8 mouse cellular contexts compared by ENCODE assay signal in genomic region chr8:87875452-87875851, GRCm38 (mm10).
DNase-seq lines count a peak whose midpoint lies in the region; ATAC-seq and TF ChIP-seq lines count a peak whose summit lies in the region.

No protein-coding gene starts in this region.

- H3K36me3 ChIP-seq in heart, embryonic 15.5 days: no peaks in the 10 kb centered on the region
- no peaks in the 10 kb centered on the region for H3K36me3 ChIP-seq in midbrain, postnatal 0 days (ENCODE audit: insufficient read depth, low read length)
- no peaks in the 10 kb centered on the region for H3K36me3 ChIP-seq in intestine, embryonic 16.5 days (ENCODE audit: control insufficient read depth, insufficient read depth, low read length)
- no peaks in the 10 kb centered on the region for H3K36me3 ChIP-seq in liver, embryonic 12.5 days

- no peaks in the 10 kb centered on the region for H3K27me3 ChIP-seq in heart, embryonic 15.5 days
- H3K27me3 ChIP-seq in midbrain, postnatal 0 days (ENCODE audit: insufficient read depth, low read length): no peaks in the 10 kb centered on the region
- no peaks in the 10 kb centered on the region for H3K27me3 ChIP-seq in intestine, embryonic 16.5 days (replicated peaks; ENCODE audit: control insufficient read depth, insufficient read depth, low read length)
- no peaks in the 10 kb centered on the region for H3K27me3 ChIP-seq in liver, embryonic 12.5 days (replicated peaks)

- no peaks in the 10 kb centered on the region for H3K9me3 ChIP-seq in heart, embryonic 15.5 days (replicated peaks)
- no peaks in the 10 kb centered on the region for H3K9me3 ChIP-seq in midbrain, postnatal 0 days (ENCODE audit: low read length)
- H3K9me3 ChIP-seq in intestine, embryonic 16.5 days (ENCODE audit: control insufficient read depth, low read length): no peaks in the 10 kb centered on the region
- no peaks in the 10 kb centered on the region for H3K9me3 ChIP-seq in liver, embryonic 12.5 days (replicated peaks)

- no peak overlapping the region for H3K9ac ChIP-seq in heart, embryonic 15.5 days
- H3K9ac ChIP-seq in midbrain, postnatal 0 days (replicated peaks; ENCODE audit: low read length, poor library complexity, severe bottlenecking): no peak overlapping the region
- H3K9ac ChIP-seq in intestine, embryonic 16.5 days (ENCODE audit: low read depth, low read length): no peak overlapping the region
- H3K9ac ChIP-seq in liver, embryonic 12.5 days: no peak overlapping the region

- 0 out of 2 replicates have a peak, but pooled peaks have one; percentile 35 for ATAC-seq in heart, embryonic 15.5 days (replicated peaks; ENCODE audit: insufficient number of reproducible peaks, insufficient read depth, low FRiP score, low read depth)
- ATAC-seq in midbrain, postnatal 0 days (ENCODE audit: low FRiP score): peak; percentile 31; the same call in 1 of the 2 replicates
- no peak for ATAC-seq in intestine, embryonic 16.5 days
- ATAC-seq in liver, embryonic 12.5 days: no peak

- WGBS in heart, embryonic 15.5 days: 45% methylated on average over 10 of the region's 10 CpGs
- 34% methylated on average over 10 of the region's 10 CpGs for WGBS in midbrain, postnatal 0 days
- WGBS in intestine, embryonic 16.5 days: 28% methylated on average over 10 of the region's 10 CpGs
- 53% methylated on average over 10 of the region's 10 CpGs for WGBS in liver, embryonic 12.5 days (ENCODE audit: insufficient replicate concordance)

- H3K27ac ChIP-seq in heart, embryonic 15.5 days: no peak overlapping the region
- H3K27ac ChIP-seq in midbrain, postnatal 0 days (ENCODE audit: low read depth, low read length): no peak overlapping the region
- H3K27ac ChIP-seq in intestine, embryonic 16.5 days (ENCODE audit: low read length): no peak overlapping the region
- no peak overlapping the region for H3K27ac ChIP-seq in liver, embryonic 12.5 days

- DNase-seq in layer of hippocampus, adult 9-11 months: peak; percentile 37
- DNase-seq in layer of hippocampus, postnatal 14 days (ENCODE audit: low spot score in 2 of 2): no peak
- DNase-seq in embryo, embryonic 11 days: peak; percentile 87
- peak; percentile 75 to 77 for DNase-seq in kidney, postnatal 25 days
- DNase-seq in midbrain, postnatal 0 days (ENCODE audit: low spot score): peak; percentile 65

- H3K4me2 ChIP-seq in heart, embryonic 15.5 days: no peak overlapping the region
- no peak overlapping the region for H3K4me2 ChIP-seq in midbrain, postnatal 0 days (ENCODE audit: low read depth, low read length, poor library complexity, severe bottlenecking)
- H3K4me2 ChIP-seq in intestine, embryonic 16.5 days (ENCODE audit: low read depth, low read length): no peak overlapping the region
- H3K4me2 ChIP-seq in liver, embryonic 12.5 days: no peak overlapping the region

- no peak for TF ChIP-seq CTCF in midbrain, postnatal 0 days (IDR thresholded peaks at IDR 0.05)

- H3K4me3 ChIP-seq in heart, embryonic 15.5 days: no peak overlapping the region
- no peak overlapping the region for H3K4me3 ChIP-seq in midbrain, postnatal 0 days (ENCODE audit: low read depth, low read length)
- no peak overlapping the region for H3K4me3 ChIP-seq in intestine, embryonic 16.5 days (ENCODE audit: low read length)
- no peak overlapping the region for H3K4me3 ChIP-seq in liver, embryonic 12.5 days

- peaks cover 4% of the 10 kb centered on the region; the same call in 1 of the 2 replicates for H3K4me1 ChIP-seq in heart, embryonic 15.5 days (replicated peaks)
- H3K4me1 ChIP-seq in midbrain, postnatal 0 days (ENCODE audit: insufficient read depth, low read length): peaks cover 8% of the 10 kb centered on the region; the same call in 1 of the 2 replicates
- peaks cover 8% of the 10 kb centered on the region; the same call in 1 of the 2 replicates for H3K4me1 ChIP-seq in intestine, embryonic 16.5 days (ENCODE audit: control insufficient read depth, insufficient read depth, low read length)
- H3K4me1 ChIP-seq in liver, embryonic 12.5 days: no peaks in the 10 kb centered on the region

Comparison
In these comparisons a context has a peak if more than half of its experiments do, and no peak if none do; other contexts are left out.
1. DNase-seq: peak in layer of hippocampus, adult 9-11 months (single experiment), embryo, embryonic 11 days (single experiment), kidney, postnatal 25 days (2 of 2) and midbrain, postnatal 0 days (single experiment); none in layer of hippocampus, postnatal 14 days (0 of 2).
2. ATAC-seq: peak in heart, embryonic 15.5 days (single experiment) and midbrain, postnatal 0 days (single experiment); none in intestine, embryonic 16.5 days (single experiment) and liver, embryonic 12.5 days (single experiment).